Comparison of ENCODE assay signal across 12 mouse cellular contexts in genomic region chr12:12220755-12221496, GRCm38 (mm10). TPM values are rescaled to one million over a fixed set of nuclear protein-coding genes. Genes with fewer than 3 reads are reported as not detected.
DNase-seq lines count a peak whose midpoint lies in the region; ATAC-seq and TF ChIP-seq lines count a peak whose summit lies in the region.
"Had no signal": no experiment of that assay in that cellular context is flagged by ENCODE, and none has a peak within 500 bp of the region (broad histone marks: within the 10 kb centered on the region; RNA-seq: fewer than 3 reads in every experiment).

No protein-coding gene starts in this region.

- H3K4me3 ChIP-seq in forebrain, embryonic 14.5 days (ENCODE audit: low read depth, low read length), result no peak overlapping the region
- no peak overlapping the region for H3K4me3 ChIP-seq in forebrain, embryonic 10.5 days
- no peak overlapping the region for H3K4me3 ChIP-seq in lung, postnatal 0 days (ENCODE audit: low read depth, low read length)
- H3K4me3 ChIP-seq: heart, adult 2 months; stomach, embryonic 15.5 days had no signal

- no peaks in the 10 kb centered on the region for H3K36me3 ChIP-seq in forebrain, embryonic 14.5 days (ENCODE audit: control insufficient read depth, insufficient read depth, low read length)
- H3K36me3 ChIP-seq in forebrain, embryonic 10.5 days (replicated peaks), result no peaks in the 10 kb centered on the region
- H3K36me3 ChIP-seq in lung, postnatal 0 days (ENCODE audit: insufficient read depth, low read length), result no peaks in the 10 kb centered on the region
- H3K36me3 ChIP-seq: stomach, embryonic 15.5 days had no signal

- H3K9me3 ChIP-seq in forebrain, embryonic 14.5 days (replicated peaks; ENCODE audit: control insufficient read depth, low read length), result no peaks in the 10 kb centered on the region
- H3K9me3 ChIP-seq in forebrain, embryonic 10.5 days, result no peaks in the 10 kb centered on the region
- H3K9me3 ChIP-seq in lung, postnatal 0 days (ENCODE audit: low read length), result no peaks in the 10 kb centered on the region
- H3K9me3 ChIP-seq: stomach, embryonic 15.5 days had no signal

- H3K27ac ChIP-seq in forebrain, embryonic 14.5 days (ENCODE audit: low read depth, low read length), result peak overlapping the region; percentile 75
- H3K27ac ChIP-seq in forebrain, embryonic 10.5 days, result no peak overlapping the region
- H3K27ac ChIP-seq in lung, postnatal 0 days (ENCODE audit: low read length), result no peak overlapping the region
- H3K27ac ChIP-seq: heart, adult 2 months; stomach, embryonic 15.5 days had no signal

- no peak for TF ChIP-seq EP300 in lung, postnatal 0 days (IDR thresholded peaks at IDR 0.05)

- no peak overlapping the region for H3K4me2 ChIP-seq in forebrain, embryonic 14.5 days (ENCODE audit: low read length)
- H3K4me2 ChIP-seq in lung, postnatal 0 days (replicated peaks; ENCODE audit: low read depth, low read length), result no peak overlapping the region
- H3K4me2 ChIP-seq: stomach, embryonic 15.5 days had no signal

- 59% methylated on average over 8 of the region's 8 CpGs for WGBS in forebrain, embryonic 14.5 days
- WGBS in forebrain, embryonic 10.5 days, result 88% methylated on average over 8 of the region's 8 CpGs
- 41% methylated on average over 8 of the region's 8 CpGs for WGBS in lung, postnatal 0 days

- peak; percentile 94 for ATAC-seq in forebrain, embryonic 14.5 days
- ATAC-seq in lung, postnatal 0 days, result peak; percentile 43
- ATAC-seq: intestine, postnatal 0 days had no signal

- peak; percentile 90 for DNase-seq in forebrain, embryonic 14.5 days (ENCODE audit: low spot score)
- DNase-seq in forebrain, embryonic 10.5 days (ENCODE audit: extremely low spot score, low spot score), result no peak
- peak; percentile 57 for DNase-seq in lung, postnatal 0 days (ENCODE audit: low spot score)
- DNase-seq in lung, adult 18-20 months, result no peak
- peak; percentile 68 to 86 for DNase-seq in layer of hippocampus, adult 8-10 months (ENCODE audit: low spot score in 2 of 2)
- peak; percentile 33 for DNase-seq in right cerebral cortex, postnatal 14 days
- DNase-seq in thymus, postnatal 14 days, result no peak
- no peak for DNase-seq in gastrocnemius, adult 8-10 months (ENCODE audit: low spot score in 2 of 2)
- DNase-seq: cerebellum, adult 18-20 months; heart, adult 2 months had no signal

- TF ChIP-seq CTCF in lung, postnatal 0 days (IDR thresholded peaks at IDR 0.05), result no peak

- H3K27me3 ChIP-seq in forebrain, embryonic 14.5 days (replicated peaks; ENCODE audit: control insufficient read depth, insufficient read depth, low read length), result no peaks in the 10 kb centered on the region
- H3K27me3 ChIP-seq in forebrain, embryonic 10.5 days (ENCODE audit: poor library complexity, severe bottlenecking), result no peaks in the 10 kb centered on the region
- H3K27me3 ChIP-seq in lung, postnatal 0 days (replicated peaks; ENCODE audit: insufficient read depth, low read length), result no peaks in the 10 kb centered on the region
- H3K27me3 ChIP-seq: stomach, embryonic 15.5 days had no signal

- H3K9ac ChIP-seq in forebrain, embryonic 14.5 days (ENCODE audit: low read length), result no peak overlapping the region
- H3K9ac ChIP-seq in lung, postnatal 0 days (replicated peaks; ENCODE audit: low read depth), result no peak overlapping the region
- H3K9ac ChIP-seq: stomach, embryonic 15.5 days had no signal

- H3K4me1 ChIP-seq in forebrain, embryonic 14.5 days (ENCODE audit: control insufficient read depth, insufficient read depth, low read length), result peaks cover 3% of the 10 kb centered on the region; the same call in 1 of the 2 replicates
- H3K4me1 ChIP-seq in forebrain, embryonic 10.5 days, result no peaks in the 10 kb centered on the region
- no peaks in the 10 kb centered on the region for H3K4me1 ChIP-seq in lung, postnatal 0 days (ENCODE audit: insufficient read depth, low read depth, low read length)
- H3K4me1 ChIP-seq: stomach, embryonic 15.5 days had no signal

RNA-seq across cellular contexts. Expression of gene Fam49a, which starts 41.0 kb away (rescaled TPM):
- polyA plus RNA-seq in forebrain, embryonic 14.5 days (2014; fragmentation: Nextera tagmentation; extraction: Ambion mirVana), result 131 and 182 TPM in 2 replicates
- 5.3 and 6.3 TPM in 2 replicates for polyA plus RNA-seq in forebrain, embryonic 10.5 days (2016; fragmentation: Nextera tagmentation; extraction: Ambion mirVana)
- polyA plus RNA-seq in lung, postnatal 0 days (2015; fragmentation: Nextera tagmentation; extraction: Ambion mirVana), result 15.3 and 16.7 TPM in 2 replicates
- total RNA-seq in layer of hippocampus, adult 8-10 months (2022), result 100 to 1,000 TPM; 159 to 187 (median 169) TPM
- 1 to 10 TPM; 1.2 to 3.4 (median 2.4) TPM for total RNA-seq in gastrocnemius, adult 8-10 months (2022)

Comparison
In these comparisons a context has a peak if more than half of its experiments do, and no peak if none do; other contexts are left out.
1. DNase-seq: peak in forebrain, embryonic 14.5 days (single experiment), lung, postnatal 0 days (single experiment), layer of hippocampus, adult 8-10 months (2 of 2) and right cerebral cortex, postnatal 14 days (single experiment); none in forebrain, embryonic 10.5 days (single experiment), lung, adult 18-20 months (0 of 2), thymus, postnatal 14 days (single experiment) and gastrocnemius, adult 8-10 months (0 of 2).